Mouse (Mus musculus) fat pad, adult 2 months (tissue): ENCODE measurements at regions not wholly inside any gene's neighbourhood (a gene's known extent, or its start where the extent isn't known, plus 50 kb on each side); places are given as distances from the start of the nearest gene placed in this dataset.
A peak's percentile ranks its signal among the peaks of the same experiment; 100 is the strongest.

Experiments used
- DNase-seq: peaks from one replicate; pipeline ENCODE4 v3.0.0-alpha.2; 2011; ENCODE audit warnings: low read depth, low spot score; ENCODE audit errors: extremely low read depth

DNA sequence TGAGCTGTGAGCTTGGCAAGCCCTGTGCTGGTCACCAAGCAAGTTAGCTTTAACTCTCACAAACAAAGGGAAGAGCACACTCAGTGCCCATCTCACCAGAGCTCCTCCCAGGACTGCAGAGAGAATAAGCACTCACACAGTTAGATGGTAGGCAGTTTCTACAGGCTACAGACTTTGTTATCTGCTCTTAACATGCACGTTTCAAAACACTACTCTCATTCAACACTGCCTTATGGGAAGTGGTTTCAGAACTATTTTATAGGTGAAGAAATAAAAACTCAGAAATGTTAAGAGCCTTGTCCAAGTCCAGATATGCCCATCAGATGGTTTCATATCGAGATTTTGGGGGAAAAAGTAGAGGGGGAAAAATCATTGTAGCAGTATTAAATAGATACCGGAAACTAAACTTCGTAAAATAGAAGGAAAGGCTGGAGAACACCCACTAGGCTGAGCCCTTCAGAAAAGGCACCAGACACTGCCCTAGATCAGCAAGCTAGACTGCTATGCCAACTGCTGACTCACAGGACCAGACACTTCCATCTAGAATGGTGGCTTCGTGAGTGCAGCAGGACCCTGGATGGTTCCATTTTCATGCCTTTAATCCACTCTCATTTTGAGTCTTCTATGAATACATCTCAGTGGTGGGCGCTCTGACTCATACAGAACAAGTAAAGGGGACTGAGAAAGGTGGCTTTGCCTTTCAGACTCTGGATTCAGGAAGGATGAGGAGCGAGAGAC, 51.3 kb upstream of the Serbp1 start:
- no peak for DNase-seq

- no peak for DNase-seq
Observed at GRCm38 (mm10) chr6:67184662-67185061, 53.3 kb upstream of the Serbp1 start.

- no peak for DNase-seq
Observed at GRCm38 (mm10) chr6:67183481-67184215, 54.3 kb upstream of the Serbp1 start.

DNA sequence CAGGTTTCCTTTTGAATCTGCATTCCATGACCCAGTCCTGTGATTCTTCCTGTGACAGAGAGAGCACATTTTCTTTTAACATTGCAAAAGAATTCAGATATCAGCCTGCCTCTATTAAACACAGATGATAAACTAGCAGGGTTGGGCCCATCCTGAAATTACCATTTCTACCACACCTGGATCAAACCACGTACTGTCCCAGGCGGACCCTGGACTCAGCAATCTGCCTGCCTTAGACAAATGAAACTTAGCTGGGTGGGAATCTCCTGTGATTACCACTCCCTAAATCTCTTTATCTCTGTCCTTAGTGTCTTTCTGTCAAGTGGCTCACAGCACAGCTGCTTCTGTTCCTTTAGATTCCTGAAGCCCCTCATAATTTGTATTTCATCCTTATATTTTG, 55.5 kb upstream of the Serbp1 start:
- DNase-seq = no peak

GRCm38 (mm10) chr6:67181459-67181858, 56.5 kb upstream of the Serbp1 start:
- no peak for DNase-seq

DNA sequence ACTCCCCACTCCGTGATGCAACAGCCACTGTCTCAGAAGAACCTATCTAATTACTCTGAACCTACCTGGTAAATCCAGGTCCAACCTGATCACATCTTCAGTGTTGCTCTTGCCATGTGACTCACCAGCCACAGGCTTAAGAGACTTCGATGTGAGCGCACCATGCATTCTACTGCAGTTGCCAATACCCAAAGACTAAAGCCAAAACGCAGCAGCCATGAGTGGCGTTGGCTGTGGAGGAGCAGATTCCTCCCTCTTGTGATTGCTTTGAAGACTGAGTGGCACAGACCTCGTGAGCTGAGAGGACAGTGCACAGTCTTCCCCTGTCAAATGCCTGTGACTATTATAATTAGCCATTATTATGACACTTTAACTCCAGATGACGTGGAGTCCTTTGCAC, 58.6 kb upstream of the Serbp1 start:
- DNase-seq = no peak

GRCm38 (mm10) chr6:67178531-67178930, 59.4 kb upstream of the Serbp1 start:
- no peak for DNase-seq

DNA sequence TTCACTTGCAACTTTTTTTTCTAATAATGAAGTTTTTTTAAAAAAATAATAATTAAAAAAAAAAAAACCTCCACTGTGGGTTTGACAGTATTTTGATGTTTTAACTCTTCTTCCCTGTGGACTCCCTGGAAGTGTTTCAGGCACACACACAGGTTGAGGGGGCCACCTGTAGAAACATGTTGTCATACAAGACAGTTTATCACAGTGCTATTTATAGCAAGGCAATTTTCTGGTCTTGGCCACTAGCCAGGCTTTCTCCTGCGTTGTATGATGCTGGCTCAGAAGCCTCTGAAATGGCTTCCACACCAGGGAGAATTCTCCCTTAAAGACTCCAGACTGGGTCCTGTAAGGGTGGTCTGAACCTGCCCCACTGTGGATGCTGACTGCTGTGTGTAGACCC, 59.9 kb upstream of the Serbp1 start:
- no peak for DNase-seq

- no peak for DNase-seq
Observed at GRCm38 (mm10) chr6:67170674-67170946, 67.4 kb upstream of the Serbp1 start.

DNA sequence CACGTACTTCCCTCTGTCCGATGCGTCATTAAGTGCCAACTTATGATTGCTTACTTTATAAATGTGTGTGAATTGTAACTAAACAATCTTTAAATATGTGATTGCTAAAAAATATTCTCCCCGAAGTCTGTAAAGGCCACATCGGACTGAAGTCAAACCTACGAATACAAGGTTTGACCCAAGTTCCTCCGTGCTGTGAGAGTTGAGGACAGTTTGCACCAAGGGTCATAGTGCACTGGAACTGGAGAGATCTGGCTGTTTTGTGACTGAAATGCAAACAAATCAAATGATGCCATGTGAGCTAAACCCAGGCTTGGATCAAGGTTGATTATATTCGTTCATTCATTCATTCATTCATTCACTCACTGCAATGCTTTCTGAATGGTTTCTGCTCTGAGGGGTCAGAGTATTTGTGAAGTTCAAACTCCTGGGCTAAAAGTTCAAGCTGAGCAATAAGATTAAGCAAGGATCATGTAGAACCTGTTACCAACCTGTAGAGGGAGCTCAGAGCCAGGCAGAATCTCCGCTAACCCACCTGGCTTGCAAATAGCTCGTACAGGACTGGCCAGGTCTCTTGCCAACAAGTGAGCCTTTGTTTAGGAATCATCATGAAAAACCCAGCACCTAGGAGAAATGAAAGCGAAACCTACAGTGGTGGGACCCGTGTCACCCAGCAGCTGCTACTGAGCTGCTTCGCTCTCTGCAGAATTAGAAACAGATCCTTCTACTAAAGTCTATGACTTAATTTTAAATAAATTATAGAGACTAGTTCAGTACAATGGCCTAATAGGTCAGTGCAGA, 67.9 kb upstream of the Serbp1 start:
- no peak for DNase-seq

- DNase-seq = no peak
Observed at GRCm38 (mm10) chr6:67168803-67169202, 69.2 kb upstream of the Serbp1 start.

GRCm38 (mm10) chr6:67168031-67168777, 69.8 kb upstream of the Serbp1 start:
- DNase-seq = no peak

DNA sequence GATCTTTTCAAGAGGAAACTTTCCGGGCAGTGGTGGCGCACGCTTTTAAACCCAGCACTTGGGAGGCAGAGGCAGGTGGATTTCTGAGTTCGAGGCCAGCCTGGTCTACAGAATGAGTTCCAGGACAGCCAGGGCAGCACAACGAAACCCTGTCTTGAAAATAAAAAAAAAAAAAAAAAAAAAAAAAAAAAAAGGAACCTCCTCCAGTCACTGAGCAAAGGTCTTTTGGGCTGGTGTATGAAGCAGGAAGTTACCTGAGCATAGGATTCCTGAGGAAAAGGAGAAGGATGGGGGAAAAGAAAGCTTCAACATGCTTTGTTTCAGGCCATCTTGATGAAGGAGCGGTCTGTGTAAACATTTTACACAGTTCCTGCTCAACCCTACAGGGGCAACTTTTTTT, 72.9 kb upstream of the Serbp1 start:
- no peak for DNase-seq

DNA sequence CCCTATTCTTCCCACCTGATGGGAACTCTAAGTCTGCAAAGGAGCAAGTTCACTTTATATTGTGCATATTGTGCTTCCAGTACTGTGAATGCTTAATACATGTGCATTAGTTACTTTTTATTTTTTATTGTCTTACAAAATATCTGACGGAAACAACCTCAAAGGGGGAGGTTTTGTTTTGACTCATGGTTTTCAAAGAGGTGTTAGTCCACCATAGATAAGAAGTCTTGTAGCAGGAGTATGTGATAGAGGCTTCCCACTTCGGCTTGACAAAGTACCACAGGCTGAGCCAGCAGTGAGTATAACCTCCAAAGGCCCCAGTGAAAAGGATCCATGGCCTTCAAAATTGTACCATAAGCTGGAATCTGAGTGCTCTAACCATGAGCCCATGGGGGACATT, 74.0 kb upstream of the Serbp1 start:
- DNase-seq = no peak

DNA sequence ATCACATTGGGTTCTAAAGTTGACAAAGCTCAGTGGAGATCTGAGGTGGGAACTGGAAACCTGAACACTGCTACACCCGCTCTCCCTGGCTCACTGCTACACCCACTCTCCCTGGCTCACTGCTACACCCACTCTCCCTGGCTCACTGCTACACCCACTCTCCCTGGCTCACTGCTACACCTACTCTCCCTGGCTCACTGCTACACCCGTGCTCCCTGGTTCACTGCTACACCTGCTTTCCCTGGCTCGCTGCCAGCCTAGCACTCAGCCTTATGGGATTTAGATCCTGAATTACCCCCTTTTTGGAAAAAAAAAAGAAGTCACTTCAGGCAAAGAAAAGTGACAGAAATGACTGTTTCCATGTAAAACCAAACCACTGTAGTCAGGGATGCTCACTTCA, 75.2 kb upstream of the Serbp1 start:
- no peak for DNase-seq

DNA sequence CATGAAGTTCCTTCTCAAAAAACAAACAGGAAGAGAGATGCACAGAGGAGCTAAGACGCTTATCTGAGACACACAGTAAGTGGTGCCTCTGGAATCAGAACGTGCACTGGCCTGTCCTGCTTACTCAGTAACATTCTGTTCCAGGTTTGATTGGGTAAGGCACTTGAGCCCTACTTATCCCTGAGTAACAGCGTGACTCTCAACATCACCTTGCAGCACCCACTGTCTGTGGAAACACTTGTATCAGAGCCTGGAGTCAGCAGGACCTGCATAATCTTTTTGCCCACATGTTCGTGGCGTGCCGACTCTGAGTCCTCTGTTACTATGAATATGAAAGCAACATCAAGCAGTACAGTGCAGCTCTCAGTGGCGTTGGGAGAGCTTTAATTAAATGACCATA, 76.4 kb upstream of the Serbp1 start:
- DNase-seq = peak; percentile 89

DNA sequence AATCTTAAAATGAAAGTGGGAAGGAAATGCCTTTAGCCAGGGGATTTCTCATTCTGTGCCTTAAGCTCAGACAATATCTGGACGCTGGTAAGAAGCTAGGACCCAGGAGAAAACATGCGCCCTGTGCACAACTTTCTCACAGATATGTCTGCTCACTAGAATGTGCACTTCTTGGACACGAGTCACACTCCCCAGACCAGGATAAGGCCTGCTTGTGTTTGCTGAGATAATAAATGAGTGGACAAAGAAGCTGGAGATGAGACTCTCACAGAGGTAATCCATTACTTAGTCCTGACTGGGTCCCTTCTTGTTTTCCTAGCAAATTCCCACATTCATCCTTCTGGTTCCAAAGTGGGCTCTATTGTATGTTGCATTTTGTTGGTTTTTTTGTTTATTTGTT, 77.4 kb upstream of the Serbp1 start:
- DNase-seq = no peak

GRCm38 (mm10) chr6:67159726-67160523, 78.1 kb upstream of the Serbp1 start:
- no peak for DNase-seq

DNA sequence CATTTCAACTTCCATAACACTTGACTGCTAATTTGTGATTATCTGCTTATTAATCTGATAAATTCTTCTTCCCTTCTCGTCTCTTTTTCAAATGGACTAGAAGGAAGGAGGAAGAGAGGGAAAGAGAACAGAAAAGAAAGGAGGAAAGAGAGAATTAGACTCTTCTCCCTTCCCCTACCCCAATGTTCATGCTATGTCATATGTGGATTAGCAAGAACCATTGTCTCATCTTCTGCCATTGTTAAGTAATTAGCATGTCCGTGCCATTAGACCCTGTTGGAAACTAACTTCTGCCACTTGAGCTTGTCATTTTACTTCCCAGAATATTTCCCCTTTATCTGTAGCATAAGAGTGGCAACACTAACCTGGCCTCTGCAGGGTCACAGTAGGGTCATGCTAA, 78.8 kb upstream of the Serbp1 start:
- no peak for DNase-seq

- peak; percentile 85 for DNase-seq
Observed at GRCm38 (mm10) chr6:67158765-67159164, 79.2 kb upstream of the Serbp1 start.
